12 mouse cellular contexts compared by ENCODE assay signal in the genomic region with DNA sequence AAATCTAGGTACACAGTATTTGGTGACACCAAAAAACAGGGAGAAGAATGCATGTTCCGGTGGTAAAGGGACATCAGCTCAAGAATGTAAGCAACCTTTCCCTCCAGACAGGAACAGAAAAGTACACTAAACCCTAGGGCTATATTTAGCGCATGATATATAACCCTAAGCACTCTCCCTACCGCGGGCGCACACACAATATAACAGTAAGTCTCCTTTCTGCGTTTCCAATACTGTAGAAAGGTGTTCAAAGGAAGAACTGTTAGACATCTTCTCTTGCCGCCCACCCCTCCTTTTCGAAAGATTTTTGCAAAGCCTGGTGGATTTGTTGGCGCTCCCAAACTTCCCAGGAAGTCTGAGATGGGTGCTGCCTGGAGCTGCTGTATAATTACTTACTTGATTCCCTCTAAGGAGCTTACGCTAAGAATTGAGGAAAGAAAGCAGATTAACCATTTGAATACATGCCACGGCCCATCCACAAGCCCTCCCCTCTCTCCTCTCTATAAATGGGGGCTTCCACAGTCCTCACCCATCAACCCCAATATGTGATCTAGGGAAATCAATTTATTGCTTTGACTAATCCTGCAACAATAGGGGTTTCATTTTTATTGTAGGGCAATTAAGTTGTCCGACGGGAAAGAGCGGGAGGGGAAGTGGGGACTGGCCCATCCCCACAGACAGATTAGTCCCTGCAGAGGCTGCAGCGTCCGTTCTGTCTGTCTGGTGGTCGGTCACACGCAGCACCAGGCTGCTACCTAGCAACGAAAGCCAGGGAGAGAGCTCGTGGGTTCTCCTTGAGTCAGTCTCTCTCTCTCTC. TPM values are rescaled to one million over a fixed set of nuclear protein-coding genes. Genes with fewer than 3 reads are reported as not detected.
DNase-seq lines count a peak whose midpoint lies in the region; ATAC-seq lines count a peak whose summit lies in the region.
"Had no signal": no experiment of that assay in that cellular context is flagged by ENCODE, and none has a peak within 500 bp of the region (broad histone marks: within the 10 kb centered on the region; RNA-seq: fewer than 3 reads in every experiment).

No protein-coding gene starts in this region.

- peaks cover 39% of the 10 kb centered on the region for H3K4me1 ChIP-seq in kidney, embryonic 15.5 days
- peaks cover 36% of the 10 kb centered on the region for H3K4me1 ChIP-seq in embryonic facial prominence, embryonic 15.5 days
- peaks cover 22% of the 10 kb centered on the region for H3K4me1 ChIP-seq in intestine, embryonic 16.5 days (ENCODE audit: control insufficient read depth, insufficient read depth, low read length)
- peaks cover 37% of the 10 kb centered on the region for H3K4me1 ChIP-seq in neural tube, embryonic 15.5 days

- 2% methylated on average over 20 of the region's 20 CpGs for WGBS in kidney, embryonic 15.5 days
- 5% methylated on average over 20 of the region's 20 CpGs for WGBS in embryonic facial prominence, embryonic 15.5 days
- WGBS in intestine, embryonic 16.5 days, result 3% methylated on average over 20 of the region's 20 CpGs
- WGBS in neural tube, embryonic 15.5 days, result 3% methylated on average over 20 of the region's 20 CpGs

- no peak overlapping the region for H3K9ac ChIP-seq in kidney, embryonic 15.5 days
- no peak overlapping the region for H3K9ac ChIP-seq in embryonic facial prominence, embryonic 15.5 days
- no peak overlapping the region for H3K9ac ChIP-seq in intestine, embryonic 16.5 days (ENCODE audit: low read depth, low read length)
- no peak overlapping the region for H3K9ac ChIP-seq in neural tube, embryonic 15.5 days (replicated peaks)

- H3K36me3 ChIP-seq in kidney, embryonic 15.5 days, result no peaks in the 10 kb centered on the region
- H3K36me3 ChIP-seq in embryonic facial prominence, embryonic 15.5 days, result no peaks in the 10 kb centered on the region
- no peaks in the 10 kb centered on the region for H3K36me3 ChIP-seq in intestine, embryonic 16.5 days (ENCODE audit: control insufficient read depth, insufficient read depth, low read length)
- no peaks in the 10 kb centered on the region for H3K36me3 ChIP-seq in neural tube, embryonic 15.5 days
- H3K36me3 ChIP-seq: G1E had no signal

- ATAC-seq in kidney, embryonic 15.5 days (replicated peaks; ENCODE audit: low FRiP score), result no peak
- no peak for ATAC-seq in embryonic facial prominence, embryonic 15.5 days (ENCODE audit: insufficient number of reproducible peaks, low FRiP score, low TSS enrichment, low read depth)
- no peak for ATAC-seq in intestine, embryonic 16.5 days
- ATAC-seq in neural tube, embryonic 15.5 days (ENCODE audit: low FRiP score), result no peak
- no peak for ATAC-seq in activated CD4-positive, CD25-positive, alpha-beta regulatory T cell, adult 4 months

- peak overlapping the region; percentile 99 for H3K4me2 ChIP-seq in kidney, embryonic 15.5 days
- peak overlapping the region; percentile 98 for H3K4me2 ChIP-seq in embryonic facial prominence, embryonic 15.5 days (replicated peaks)
- peak overlapping the region; percentile 100 for H3K4me2 ChIP-seq in intestine, embryonic 16.5 days (ENCODE audit: low read depth, low read length)
- H3K4me2 ChIP-seq in neural tube, embryonic 15.5 days, result peak overlapping the region; percentile 100

- no peak for DNase-seq in kidney, adult 9 months
- no peak for DNase-seq in spleen, postnatal 4 days (ENCODE audit: low spot score in 2 of 2)
- no peak for DNase-seq in right cerebral cortex, postnatal 14 days
- DNase-seq: cerebellum, adult 11-12 months; kidney, postnatal 36 days had no signal

- no peaks in the 10 kb centered on the region for H3K9me3 ChIP-seq in kidney, embryonic 15.5 days (replicated peaks)
- H3K9me3 ChIP-seq in embryonic facial prominence, embryonic 15.5 days (replicated peaks), result no peaks in the 10 kb centered on the region
- H3K9me3 ChIP-seq in intestine, embryonic 16.5 days (ENCODE audit: control insufficient read depth, low read length), result no peaks in the 10 kb centered on the region
- no peaks in the 10 kb centered on the region for H3K9me3 ChIP-seq in neural tube, embryonic 15.5 days (replicated peaks)
- H3K9me3 ChIP-seq: G1E had no signal

- H3K27ac ChIP-seq in kidney, embryonic 15.5 days, result no peak overlapping the region
- H3K27ac ChIP-seq in embryonic facial prominence, embryonic 15.5 days (replicated peaks), result no peak overlapping the region
- no peak overlapping the region for H3K27ac ChIP-seq in intestine, embryonic 16.5 days (ENCODE audit: low read length)
- no peak overlapping the region for H3K27ac ChIP-seq in neural tube, embryonic 15.5 days (replicated peaks)
- H3K27ac ChIP-seq: macrophage had no signal

- peaks cover 64% of the 10 kb centered on the region for H3K27me3 ChIP-seq in kidney, embryonic 15.5 days
- H3K27me3 ChIP-seq in embryonic facial prominence, embryonic 15.5 days, result peaks cover 68% of the 10 kb centered on the region
- H3K27me3 ChIP-seq in intestine, embryonic 16.5 days (replicated peaks; ENCODE audit: control insufficient read depth, insufficient read depth, low read length), result peaks cover 38% of the 10 kb centered on the region
- peaks cover 52% of the 10 kb centered on the region for H3K27me3 ChIP-seq in neural tube, embryonic 15.5 days (replicated peaks)

- H3K4me3 ChIP-seq in kidney, embryonic 15.5 days (replicated peaks), result peak overlapping the region; percentile 72
- peak overlapping the region; percentile 19 for H3K4me3 ChIP-seq in embryonic facial prominence, embryonic 15.5 days (replicated peaks)
- H3K4me3 ChIP-seq in intestine, embryonic 16.5 days (ENCODE audit: low read length), result peak overlapping the region; percentile 69
- H3K4me3 ChIP-seq in neural tube, embryonic 15.5 days (replicated peaks), result peak overlapping the region; percentile 72

RNA-seq across cellular contexts. Expression of a gene that starts 1.5 kb away (rescaled TPM):
- 14.6 and 15.0 TPM in 2 replicates for polyA plus RNA-seq in kidney, embryonic 15.5 days (2015; fragmentation: Nextera tagmentation; extraction: Ambion mirVana)
- 0.30 and 0.37 TPM in 2 replicates for polyA plus RNA-seq in embryonic facial prominence, embryonic 15.5 days (2015; fragmentation: Nextera tagmentation; extraction: Ambion mirVana)
- polyA plus RNA-seq in intestine, embryonic 16.5 days (2015; fragmentation: Nextera tagmentation; extraction: Ambion mirVana), result 2.0 and 2.2 TPM in 2 replicates
- polyA plus RNA-seq in neural tube, embryonic 15.5 days (2015; fragmentation: Nextera tagmentation; extraction: Ambion mirVana), result 0.46 and 0.66 TPM in 2 replicates
- polyA plus RNA-seq in activated CD4-positive, CD25-positive, alpha-beta regulatory T cell, adult 4 months (2017; shearing (Covaris generic)), result under 1 TPM in 1 of 2 experiments, not detected in 1; 0.44 TPM
- polyA plus RNA-seq: G1E, macrophage had no signal

Comparison
In these comparisons a context has a peak if more than half of its experiments do, and no peak if none do; other contexts are left out.
1. H3K4me3 ChIP-seq: peak in every context shown above with its lines; median percentile 72 in kidney, embryonic 15.5 days; 72 in neural tube, embryonic 15.5 days; 69 in intestine, embryonic 16.5 days; 19 in embryonic facial prominence, embryonic 15.5 days.